Mouse (Mus musculus) ovary, postnatal 36 days (tissue): ENCODE results near the gene B4galnt4.
A peak's percentile ranks its signal among the peaks of the same experiment; 100 is the strongest.
"Not testable (repeated sequence)": the region's sequence is repeated elsewhere in the genome, so short reads cannot be mapped to it uniquely, and the experiment has no call there.

Source experiments
- DNase-seq: peaks from one replicate; pipeline ENCODE4 v3.0.0; 2022; ENCODE audit warnings: low spot score, mixed read lengths

The B4galnt4 gene

DNA sequence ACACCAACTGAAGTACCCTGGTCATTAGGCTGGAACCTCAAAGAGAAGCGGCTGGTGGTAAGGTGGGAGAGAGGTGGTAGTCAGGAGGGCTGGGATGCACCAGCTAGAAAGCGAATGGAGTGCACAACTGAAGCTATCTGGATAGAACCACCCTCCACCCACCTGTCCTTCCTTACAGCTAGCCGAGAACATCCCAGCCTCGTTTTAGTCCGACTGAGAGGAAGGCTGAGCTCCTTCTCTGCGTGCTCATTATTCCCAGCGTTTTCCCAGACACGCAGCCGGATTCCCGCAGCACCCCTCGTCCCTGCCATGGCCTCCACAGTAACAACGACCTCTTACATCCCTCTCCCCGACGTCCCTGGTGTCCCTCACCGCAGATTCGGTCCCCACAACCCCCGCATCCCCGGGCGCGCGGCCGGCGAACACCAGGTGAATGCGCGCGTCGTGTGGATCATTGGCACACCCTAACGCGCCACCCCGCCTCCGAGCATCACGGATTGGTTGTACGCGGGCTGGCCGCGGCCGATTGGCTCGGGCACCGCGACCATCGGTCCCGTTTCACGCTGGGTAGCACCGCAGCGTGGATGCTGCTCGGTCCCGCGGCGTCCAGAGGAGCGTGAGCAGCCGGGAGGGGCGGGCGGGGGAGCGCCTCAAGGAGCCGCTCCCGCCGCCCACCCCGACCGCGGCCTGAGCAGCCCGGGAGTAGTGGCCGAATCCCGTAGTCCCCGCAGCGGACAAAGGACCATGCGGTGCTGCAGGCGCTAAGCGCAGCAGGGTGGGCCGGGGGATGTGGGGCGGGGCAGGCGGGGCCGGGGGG, at the start of gene B4galnt4:
Gene B4galnt4, plus strand, starts transcription at position 679 of the 817 bp plus-strand sequence.
- DNase-seq: peak; percentile 69

- DNase-seq: no peak
These were observed 49.6 kb upstream of the B4galnt4 start for GRCm38 (mm10) chr7:141011238-141011770.

- DNase-seq: no peak
These were observed 43.9 kb upstream of the B4galnt4 start for GRCm38 (mm10) chr7:141016707-141017697.

GRCm38 (mm10) chr7:141017824-141018223, 43.1 kb upstream of the B4galnt4 start, which contains the start of gene Ifitm6:
Ifitm6 (minus strand) TSS chr7:141017924.
- DNase-seq: not testable (repeated sequence)

DNA sequence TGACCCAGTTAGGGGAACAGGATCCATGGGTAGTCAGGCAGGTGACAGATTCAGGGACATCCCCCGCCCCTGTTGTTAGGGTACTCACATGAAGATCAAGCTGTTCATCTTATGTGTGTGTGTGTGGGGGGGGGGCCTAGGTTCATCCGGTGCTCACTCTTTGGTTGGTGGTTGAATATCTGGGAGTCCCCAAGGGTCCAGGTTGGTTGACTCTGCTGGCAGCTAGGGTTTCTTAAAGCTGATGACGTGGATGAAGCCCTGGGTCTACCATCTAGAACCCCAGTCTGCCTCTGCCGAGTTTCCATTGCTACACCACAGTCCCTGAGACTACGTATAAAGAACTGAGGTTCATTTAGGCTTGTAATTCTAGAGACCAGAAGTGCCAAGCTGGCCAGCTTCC, 41.9 kb upstream of the B4galnt4 start:
- DNase-seq: no peak

- DNase-seq: no peak
These were observed 39.1 kb upstream of the B4galnt4 start for GRCm38 (mm10) chr7:141021489-141022449.

GRCm38 (mm10) chr7:141024865-141025838, 35.8 kb upstream of the B4galnt4 start:
- DNase-seq: no peak

DNA sequence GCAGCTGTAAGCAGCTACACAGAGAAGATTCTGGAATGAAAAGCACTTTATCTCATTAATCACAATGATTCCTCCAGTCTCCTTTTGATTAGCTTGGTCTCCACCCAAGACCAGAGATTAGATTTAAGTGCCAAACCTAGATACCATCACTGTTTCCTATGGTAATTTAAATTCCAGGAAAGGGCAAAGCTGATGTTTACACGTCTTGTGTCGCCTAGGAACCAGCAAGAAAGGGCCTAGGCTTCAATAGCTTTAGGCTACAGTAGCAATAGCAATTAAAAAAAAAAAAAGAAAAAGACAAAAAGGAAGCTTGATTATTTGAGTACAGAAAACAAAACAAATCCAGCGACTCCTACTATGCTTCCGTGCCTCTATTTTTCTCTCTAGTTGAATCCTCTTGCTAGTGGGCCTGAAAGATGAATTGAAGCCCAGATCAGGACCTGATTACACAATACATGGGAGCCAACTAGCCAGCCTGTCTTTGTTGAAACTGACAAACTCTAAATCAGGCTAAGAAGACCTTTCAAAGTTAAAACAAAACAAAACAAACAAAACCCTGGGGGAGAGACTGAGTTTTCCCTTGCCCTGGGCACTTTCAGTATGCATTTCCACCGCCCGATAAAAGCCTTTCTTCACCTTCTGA, 34.7 kb upstream of the B4galnt4 start:
- DNase-seq: no peak

- DNase-seq: no peak
These were observed 34.2 kb upstream of the B4galnt4 start for GRCm38 (mm10) chr7:141026740-141027098.

- DNase-seq: no peak
These were observed 32.1 kb upstream of the B4galnt4 start, which contains the start of gene Gm17387 for GRCm38 (mm10) chr7:141028831-141029230. Gm17387 (plus strand) TSS chr7:141029131.

DNA sequence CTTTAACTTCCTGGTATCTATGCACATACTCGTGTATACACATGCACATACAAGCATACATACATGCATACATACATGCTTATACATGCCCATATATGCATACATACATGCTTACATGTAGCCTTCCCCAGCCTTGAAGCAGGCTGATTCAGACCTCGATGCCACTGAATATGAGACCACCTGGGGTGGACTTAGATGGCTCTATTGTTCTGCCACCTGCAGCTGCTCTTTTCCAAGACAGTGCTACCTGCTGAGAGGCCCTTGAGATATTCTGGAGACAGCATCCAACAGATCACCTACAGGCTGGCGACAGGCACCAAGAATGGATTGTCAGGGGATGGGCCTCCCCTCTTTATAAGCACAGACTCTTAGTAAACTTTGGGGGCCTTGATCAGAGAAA, 30.5 kb upstream of the B4galnt4 start:
- DNase-seq: no peak

DNA sequence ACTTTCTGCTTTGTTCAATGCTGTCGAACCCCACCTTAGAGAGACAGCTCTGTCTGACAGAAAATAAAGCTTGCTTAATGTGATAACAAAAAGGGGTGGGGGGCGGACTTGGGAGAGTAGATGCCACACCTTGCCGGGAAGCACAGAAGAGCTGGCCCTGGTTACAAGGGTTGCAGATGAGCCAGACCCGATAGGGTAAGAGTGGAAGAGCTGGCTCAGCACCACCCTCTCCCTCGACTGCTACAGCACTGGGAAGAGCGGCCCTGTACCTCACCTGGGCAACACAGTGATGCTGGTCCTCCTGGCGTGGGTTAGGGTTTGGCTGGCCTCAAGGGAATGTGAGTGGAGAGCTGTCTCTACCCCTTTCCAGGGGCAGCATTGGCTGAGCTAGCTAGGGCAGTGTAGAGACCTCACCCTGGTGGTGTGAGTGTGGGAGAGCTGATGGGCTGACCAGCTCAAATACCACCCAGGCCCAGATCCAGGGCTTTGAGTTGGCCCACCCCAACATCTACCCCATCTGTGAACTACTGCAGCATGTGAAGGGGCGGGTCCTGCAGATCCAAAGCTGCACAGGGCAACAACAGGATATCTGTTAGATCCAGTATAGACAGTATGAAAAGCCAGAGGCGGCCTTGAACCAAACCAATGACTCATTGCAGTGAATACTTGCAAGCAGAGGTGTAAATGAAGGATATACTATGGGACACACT, 28.3 kb upstream of the B4galnt4 start:
- DNase-seq: no peak

GRCm38 (mm10) chr7:141036624-141037023, 24.3 kb upstream of the B4galnt4 start:
- DNase-seq: not testable (repeated sequence)

DNA sequence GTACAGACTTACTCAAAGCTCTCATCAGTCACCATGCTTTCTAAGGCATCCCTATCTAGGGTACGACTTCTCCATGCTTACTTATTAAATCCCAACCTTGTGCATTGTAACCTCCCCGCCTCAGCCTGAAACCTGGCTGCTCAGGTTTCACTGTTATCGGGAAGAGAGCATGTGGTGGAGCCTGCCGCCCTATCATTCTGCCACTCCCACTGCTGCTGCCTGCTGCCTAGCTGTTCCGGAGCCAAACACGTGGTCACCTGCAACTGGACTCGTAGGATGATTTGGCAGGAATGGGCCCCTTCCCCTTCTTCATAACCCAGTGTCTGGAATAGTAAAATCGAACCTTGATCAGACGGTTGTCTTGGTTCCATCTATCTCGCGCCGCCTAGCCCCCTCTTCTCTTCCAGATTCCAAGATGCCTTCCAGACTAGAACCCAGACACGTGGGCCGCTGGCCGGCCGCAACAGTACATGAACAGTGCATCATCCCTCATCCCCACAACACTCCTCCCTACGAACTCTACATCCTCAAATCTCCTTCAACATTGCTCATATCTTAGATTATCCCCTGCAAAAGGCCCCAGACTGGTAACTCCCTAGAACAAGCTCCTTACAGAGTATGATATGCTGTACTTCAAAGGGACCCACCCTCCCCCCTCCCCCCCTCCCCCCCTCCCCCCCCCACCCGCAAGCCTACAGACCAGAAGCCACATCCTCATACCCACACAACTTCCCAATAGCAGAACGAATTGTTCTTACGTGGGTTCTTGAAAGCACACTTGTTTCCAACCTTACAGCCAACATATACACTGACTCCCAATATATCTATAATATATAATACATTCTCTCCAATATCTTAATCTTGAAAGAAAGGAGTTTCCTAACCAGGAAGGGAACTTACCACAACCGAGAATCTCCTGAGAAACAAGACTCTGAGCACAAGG, 22.5 kb upstream of the B4galnt4 start:
- DNase-seq: no peak

GRCm38 (mm10) chr7:141039386-141040107, 21.4 kb upstream of the B4galnt4 start:
- no peak for DNase-seq

- no peak for DNase-seq
These were observed 19.9 kb upstream of the B4galnt4 start for GRCm38 (mm10) chr7:141040867-141041606.
